Mouse (Mus musculus) embryonic stem cell, embryonic (primary cell): Measurements from ENCODE around the gene Stambpl1.

Source experiments
- CTCF ChIA-PET, 4 experiments: fragments of 300-600 bp in 2 of 4; fragments of 350-600 bp in 2 of 4; sonication (Branson Sonifier 250); formaldehyde crosslinking; loops; one replicate each; lab custom pipeline; 2022; ENCODE audit warnings: inconsistent platforms in 2 of 4; lab: Charles Lee
- POLR2A ChIA-PET, 4 experiments: fragments of 300-600 bp in 2 of 4; fragments of 350-600 bp in 2 of 4; sonication (Branson Sonifier 250); formaldehyde crosslinking; loops; one replicate each; lab custom pipeline; 2022; ENCODE audit warnings: antibody characterized with exemption in 4 of 4, inconsistent platforms in 1 of 4; lab: Charles Lee

Gene Stambpl1

GRCm38 (mm10) chr19:34216956-34217355 is 24.9 kb downstream of the Stambpl1 start:
- POLR2A ChIA-PET = interaction anchor here in 1 of 4 experiments (1.5 kb wide), 1 partner anchor 8 kb away, joined by 3 read pairs; no protein-coding TSS in a partner anchor
- CTCF ChIA-PET = no interaction called here

GRCm38 (mm10) chr19:34217761-34218160 is 25.7 kb downstream of the Stambpl1 start:
- CTCF ChIA-PET = interaction anchor here in 1 of 4 experiments (0.6 kb wide), 1 partner anchor 98 kb away, joined by 4 read pairs; no protein-coding TSS in a partner anchor
- POLR2A ChIA-PET = no interaction called here

- CTCF ChIA-PET = no interaction called here
- POLR2A ChIA-PET = interaction anchor here in 1 of 4 experiments (1.4 to 1.7 kb wide), 2 partner anchors 25 to 27 kb away, joined by 3 to 5 read pairs; no protein-coding TSS in a partner anchor
Observed at GRCm38 (mm10) chr19:34219260-34219968, 27.4 kb downstream of the Stambpl1 start.

- POLR2A ChIA-PET = interaction anchor here in 2 of 4 experiments (1.1 to 1.7 kb wide), 4 partner anchors 12 to 296 kb away, joined by 3 to 5 read pairs (median 3); no protein-coding TSS in a partner anchor
- CTCF ChIA-PET = interaction anchor here in 1 of 4 experiments (0.7 kb wide), 1 partner anchor 19 kb away, joined by 3 read pairs; no protein-coding TSS in a partner anchor
Observed at GRCm38 (mm10) chr19:34220732-34221380, 28.8 kb downstream of the Stambpl1 start.

- ChIA-PET CTCF (no interaction called here), POLR2A (interaction anchor here in 1 of 4 experiments (0.8 kb wide), 1 partner anchor 10 kb away, joined by 3 read pairs; no protein-coding TSS in a partner anchor)
Observed at GRCm38 (mm10) chr19:34222805-34223204, 30.8 kb downstream of the Stambpl1 start.

GRCm38 (mm10) chr19:34231596-34231995 is 39.6 kb downstream of the Stambpl1 start:
- POLR2A ChIA-PET = interaction anchor here in 1 of 4 experiments (0.6 to 0.7 kb wide), 3 partner anchors 21 to 200 kb away, joined by 3 read pairs; no protein-coding TSS in a partner anchor
- CTCF ChIA-PET = interaction anchor here in 2 of 4 experiments (0.7 to 1.8 kb wide), 2 partner anchors 13 to 334 kb away, joined by 5 to 6 read pairs; no protein-coding TSS in a partner anchor

GRCm38 (mm10) chr19:34232326-34232725 is 40.3 kb downstream of the Stambpl1 start:
- CTCF ChIA-PET = interaction anchor here in 3 of 4 experiments (0.6 to 2.0 kb wide), 4 partner anchors 11 to 333 kb away, joined by 4 to 7 read pairs (median 6); no protein-coding TSS in a partner anchor
- POLR2A ChIA-PET = interaction anchor here in 2 of 4 experiments (0.5 to 1.6 kb wide), 5 partner anchors 12 to 50 kb away, joined by 3 read pairs; partner anchors contain the start of gene Stambpl1 (in 1 of the 2)

GRCm38 (mm10) chr19:34233944-34234343 is 41.9 kb downstream of the Stambpl1 start:
- ChIA-PET CTCF (interaction anchor here in 2 of 4 experiments (0.7 to 2.0 kb wide), 2 partner anchors 10 kb away, joined by 3 to 7 read pairs; no protein-coding TSS in a partner anchor), POLR2A (interaction anchor here in 2 of 4 experiments (0.7 to 1.6 kb wide), 4 partner anchors 11 to 82 kb away, joined by 3 to 4 read pairs (median 4); no protein-coding TSS in a partner anchor)

GRCm38 (mm10) chr19:34236049-34236448 is 44.0 kb downstream of the Stambpl1 start:
- CTCF ChIA-PET = no interaction called here
- POLR2A ChIA-PET = no interaction called here

- ChIA-PET CTCF (no interaction called here), POLR2A (no interaction called here)
Observed at GRCm38 (mm10) chr19:34237746-34238145, 45.7 kb downstream of the Stambpl1 start.

GRCm38 (mm10) chr19:34240273-34241039 is 48.4 kb downstream of the Stambpl1 start:
- POLR2A ChIA-PET = interaction anchor here in 2 of 4 experiments (0.7 to 0.9 kb wide), 3 partner anchors 178 to 330 kb away, joined by 3 to 9 read pairs (median 8); no protein-coding TSS in a partner anchor

GRCm38 (mm10) chr19:34241247-34241915 is 49.4 kb downstream of the Stambpl1 start:
- ChIA-PET POLR2A (no interaction called here), CTCF (no interaction called here)

More at GRCm38 (mm10) chr19:34240273-34241039, 48.4 kb downstream of the Stambpl1 start:
- CTCF ChIA-PET = interaction anchor here in 2 of 4 experiments (0.5 to 0.7 kb wide), 4 partner anchors 10 to 519 kb away, joined by 3 to 7 read pairs (median 4); no protein-coding TSS in a partner anchor

- POLR2A ChIA-PET = no interaction called here
Observed at GRCm38 (mm10) chr19:34242925-34243324, 50.9 kb downstream of the Stambpl1 start.

GRCm38 (mm10) chr19:34244056-34244455 is 52.0 kb downstream of the Stambpl1 start:
- ChIA-PET CTCF (interaction anchor here (0.5 to 2.3 kb wide), 43 partner anchors 9 to 1839 kb away, joined by 3 to 13 read pairs (median 3); partner anchors contain the start of genes Ifit2 (in 3 of the 4) and Acta2 (in 2 of the 4)), POLR2A (interaction anchor here in 1 of 4 experiments (1.4 kb wide), 1 partner anchor 10 kb away, joined by 3 read pairs; no protein-coding TSS in a partner anchor)

More at GRCm38 (mm10) chr19:34242925-34243324, 50.9 kb downstream of the Stambpl1 start:
- CTCF ChIA-PET = interaction anchor here in 3 of 4 experiments (1.0 to 2.3 kb wide), 6 partner anchors 10 to 394 kb away, joined by 4 to 13 read pairs (median 8); partner anchors contain the start of gene Acta2 (in 1 of the 3)

GRCm38 (mm10) chr19:34248558-34248957 is 56.5 kb downstream of the Stambpl1 start:
- POLR2A ChIA-PET = no interaction called here
- CTCF ChIA-PET = no interaction called here

- CTCF ChIA-PET = no interaction called here
- POLR2A ChIA-PET = interaction anchor here in 1 of 4 experiments (0.9 kb wide), 1 partner anchor 18 kb away, joined by 3 read pairs; no protein-coding TSS in a partner anchor
Observed at GRCm38 (mm10) chr19:34250621-34251020, 58.6 kb downstream of the Stambpl1 start.

GRCm38 (mm10) chr19:34251900-34252299 is 59.9 kb downstream of the Stambpl1 start:
- CTCF ChIA-PET = interaction anchor here in 1 of 4 experiments (0.7 to 2.8 kb wide), 2 partner anchors 8 to 298 kb away, joined by 4 to 9 read pairs; no protein-coding TSS in a partner anchor
- POLR2A ChIA-PET = no interaction called here
